Mouse (Mus musculus): ENCODE results near the gene Myb. TPM values are rescaled to one million over a fixed set of nuclear protein-coding genes. Genes with fewer than 3 reads are reported as not detected.

The Myb gene
- polyA plus RNA-seq, 1 experiment from 2014 or later, result 7.5 TPM

- Histone ChIP-seq H3K4me3 (replicated peaks) (no peak overlapping the region), H3K27me3 (no peaks in the 10 kb centered on the region), H3K9ac (replicated peaks) (no peak overlapping the region), H3K27ac (no peak overlapping the region), H3K4me1 (replicated peaks) (peaks cover 18% of the 10 kb centered on the region), H3K4me2 (no peak overlapping the region), H3K9me3 (no peaks in the 10 kb centered on the region), H3K36me3 (no peaks in the 10 kb centered on the region)
- no peak for ATAC-seq (ENCODE audit: insufficient number of reproducible peaks, insufficient read depth, low FRiP score, low TSS enrichment, low read depth)
- WGBS, result 81% methylated on average over 14 of the region's 14 CpGs
These were observed 65.2 kb downstream of the Myb start for GRCm38 (mm10) chr10:21095541-21095940.

- no peaks in the 10 kb centered on the region for H3K9me3 ChIP-seq
- ATAC-seq (ENCODE audit: insufficient number of reproducible peaks, insufficient read depth, low FRiP score, low TSS enrichment, low read depth), result no peak
- H3K4me3 ChIP-seq (replicated peaks), result no peak overlapping the region
- H3K36me3 ChIP-seq, result no peaks in the 10 kb centered on the region
- H3K4me2 ChIP-seq, result no peak overlapping the region
- no peak overlapping the region for H3K9ac ChIP-seq (replicated peaks)
- peaks cover 18% of the 10 kb centered on the region for H3K4me1 ChIP-seq (replicated peaks)
- WGBS, result 93% methylated on average over 2 of the region's 2 CpGs
- no peaks in the 10 kb centered on the region for H3K27me3 ChIP-seq
- H3K27ac ChIP-seq, result no peak overlapping the region
These were observed 65.9 kb downstream of the Myb start for GRCm38 (mm10) chr10:21094896-21095295.

GRCm38 (mm10) chr10:21093301-21093700 lies 67.5 kb downstream of the Myb start:
- peaks cover 18% of the 10 kb centered on the region for H3K4me1 ChIP-seq (replicated peaks)
- H3K36me3 ChIP-seq, result no peaks in the 10 kb centered on the region
- H3K9me3 ChIP-seq, result no peaks in the 10 kb centered on the region
- no peak overlapping the region for H3K4me3 ChIP-seq (replicated peaks)
- no peaks in the 10 kb centered on the region for H3K27me3 ChIP-seq
- H3K4me2 ChIP-seq, result no peak overlapping the region
- no peak overlapping the region for H3K27ac ChIP-seq
- WGBS, result 85% methylated on average over 5 of the region's 5 CpGs
- no peak for ATAC-seq (ENCODE audit: insufficient number of reproducible peaks, insufficient read depth, low FRiP score, low TSS enrichment, low read depth)
- no peak overlapping the region for H3K9ac ChIP-seq (replicated peaks)

- WGBS, result 40% methylated on average over 18 of the region's 18 CpGs
- Histone ChIP-seq H3K4me3 (replicated peaks) (no peak overlapping the region), H3K9ac (replicated peaks) (no peak overlapping the region), H3K36me3 (no peaks in the 10 kb centered on the region), H3K4me2 (0 out of 2 replicates have a peak overlapping the region, but pooled peaks have one; percentile 10), H3K27ac (no peak overlapping the region), H3K4me1 (replicated peaks) (peaks cover 18% of the 10 kb centered on the region), H3K9me3 (no peaks in the 10 kb centered on the region), H3K27me3 (no peaks in the 10 kb centered on the region)
- ATAC-seq (ENCODE audit: insufficient number of reproducible peaks, insufficient read depth, low FRiP score, low TSS enrichment, low read depth), result no peak
These were observed 68.1 kb downstream of the Myb start for GRCm38 (mm10) chr10:21092501-21093270.

GRCm38 (mm10) chr10:21090922-21091700 lies 69.7 kb downstream of the Myb start:
- Histone ChIP-seq H3K9ac (replicated peaks) (no peak overlapping the region), H3K4me2 (no peak overlapping the region), H3K27me3 (no peaks in the 10 kb centered on the region), H3K9me3 (no peaks in the 10 kb centered on the region), H3K27ac (no peak overlapping the region), H3K4me1 (replicated peaks) (peaks cover 18% of the 10 kb centered on the region), H3K4me3 (replicated peaks) (no peak overlapping the region), H3K36me3 (no peaks in the 10 kb centered on the region)
- no peak for ATAC-seq (ENCODE audit: insufficient number of reproducible peaks, insufficient read depth, low FRiP score, low TSS enrichment, low read depth)
- WGBS, result 86% methylated on average over 8 of the region's 8 CpGs

- Histone ChIP-seq H3K36me3 (no peaks in the 10 kb centered on the region), H3K27ac (no peak overlapping the region), H3K4me1 (replicated peaks) (peaks cover 18% of the 10 kb centered on the region), H3K9me3 (no peaks in the 10 kb centered on the region), H3K4me2 (no peak overlapping the region), H3K9ac (replicated peaks) (no peak overlapping the region), H3K27me3 (no peaks in the 10 kb centered on the region), H3K4me3 (replicated peaks) (no peak overlapping the region)
- 70% methylated on average over 3 of the region's 3 CpGs for WGBS
- ATAC-seq (ENCODE audit: insufficient number of reproducible peaks, insufficient read depth, low FRiP score, low TSS enrichment, low read depth), result no peak
These were observed 71.2 kb downstream of the Myb start for GRCm38 (mm10) chr10:21089541-21089940.

GRCm38 (mm10) chr10:21087614-21088232 lies 73.1 kb downstream of the Myb start:
- no peak overlapping the region for H3K9ac ChIP-seq (replicated peaks)
- H3K27ac ChIP-seq, result no peak overlapping the region
- no peaks in the 10 kb centered on the region for H3K9me3 ChIP-seq
- no peaks in the 10 kb centered on the region for H3K36me3 ChIP-seq
- no peaks in the 10 kb centered on the region for H3K27me3 ChIP-seq
- H3K4me1 ChIP-seq (replicated peaks), result peaks cover 10% of the 10 kb centered on the region
- 60% methylated on average over 3 of the region's 3 CpGs for WGBS
- ATAC-seq (ENCODE audit: insufficient number of reproducible peaks, insufficient read depth, low FRiP score, low TSS enrichment, low read depth), result no peak
- H3K4me2 ChIP-seq, result no peak overlapping the region
- H3K4me3 ChIP-seq (replicated peaks), result no peak overlapping the region

GRCm38 (mm10) chr10:21085044-21085443 lies 75.7 kb downstream of the Myb start:
- Histone ChIP-seq H3K4me2 (no peak overlapping the region), H3K9ac (replicated peaks) (no peak overlapping the region), H3K36me3 (no peaks in the 10 kb centered on the region), H3K27ac (no peak overlapping the region), H3K4me3 (replicated peaks) (no peak overlapping the region), H3K9me3 (no peaks in the 10 kb centered on the region), H3K27me3 (no peaks in the 10 kb centered on the region), H3K4me1 (replicated peaks) (no peaks in the 10 kb centered on the region)
- WGBS, result 76% methylated on average over 5 of the region's 5 CpGs
- ATAC-seq (ENCODE audit: insufficient number of reproducible peaks, insufficient read depth, low FRiP score, low TSS enrichment, low read depth), result no peak

- H3K27me3 ChIP-seq, result no peaks in the 10 kb centered on the region
- H3K9ac ChIP-seq (replicated peaks), result no peak overlapping the region
- 83% methylated on average over 8 of the region's 8 CpGs for WGBS
- H3K27ac ChIP-seq, result no peak overlapping the region
- H3K4me2 ChIP-seq, result no peak overlapping the region
- no peaks in the 10 kb centered on the region for H3K9me3 ChIP-seq
- H3K4me1 ChIP-seq (replicated peaks), result no peaks in the 10 kb centered on the region
- no peaks in the 10 kb centered on the region for H3K36me3 ChIP-seq
- H3K4me3 ChIP-seq (replicated peaks), result no peak overlapping the region
- ATAC-seq (ENCODE audit: insufficient number of reproducible peaks, insufficient read depth, low FRiP score, low TSS enrichment, low read depth), result no peak
These were observed 77.3 kb downstream of the Myb start for GRCm38 (mm10) chr10:21083391-21083918.

- H3K27ac ChIP-seq, result no peak overlapping the region
- H3K4me3 ChIP-seq (replicated peaks), result no peak overlapping the region
- no peak overlapping the region for H3K9ac ChIP-seq (replicated peaks)
- no peak for ATAC-seq (ENCODE audit: insufficient number of reproducible peaks, insufficient read depth, low FRiP score, low TSS enrichment, low read depth)
- WGBS, result 76% methylated on average over 8 of the region's 8 CpGs
- H3K36me3 ChIP-seq, result no peaks in the 10 kb centered on the region
- H3K4me1 ChIP-seq (replicated peaks), result no peaks in the 10 kb centered on the region
- no peaks in the 10 kb centered on the region for H3K27me3 ChIP-seq
- H3K9me3 ChIP-seq, result no peaks in the 10 kb centered on the region
- no peak overlapping the region for H3K4me2 ChIP-seq
These were observed 78.3 kb downstream of the Myb start for GRCm38 (mm10) chr10:21082447-21082846.

- H3K27ac ChIP-seq, result no peak overlapping the region
- H3K4me3 ChIP-seq (replicated peaks), result no peak overlapping the region
- no peaks in the 10 kb centered on the region for H3K36me3 ChIP-seq
- H3K9ac ChIP-seq (replicated peaks), result no peak overlapping the region
- ATAC-seq (ENCODE audit: insufficient number of reproducible peaks, insufficient read depth, low FRiP score, low TSS enrichment, low read depth), result no peak
- no peaks in the 10 kb centered on the region for H3K9me3 ChIP-seq
- H3K27me3 ChIP-seq, result no peaks in the 10 kb centered on the region
- 81% methylated on average over 14 of the region's 14 CpGs for WGBS
- H3K4me1 ChIP-seq (replicated peaks), result no peaks in the 10 kb centered on the region
- H3K4me2 ChIP-seq, result no peak overlapping the region
These were observed 83.5 kb downstream of the Myb start for GRCm38 (mm10) chr10:21077151-21077719.
